Mouse (Mus musculus): ENCODE measurements at regions not wholly inside any gene's neighbourhood (a gene's known extent, or its start where the extent isn't known, plus 50 kb on each side); places are given as distances from the start of the nearest gene placed in this dataset.
A peak's percentile ranks its signal among the peaks of the same experiment; 100 is the strongest.

DNA sequence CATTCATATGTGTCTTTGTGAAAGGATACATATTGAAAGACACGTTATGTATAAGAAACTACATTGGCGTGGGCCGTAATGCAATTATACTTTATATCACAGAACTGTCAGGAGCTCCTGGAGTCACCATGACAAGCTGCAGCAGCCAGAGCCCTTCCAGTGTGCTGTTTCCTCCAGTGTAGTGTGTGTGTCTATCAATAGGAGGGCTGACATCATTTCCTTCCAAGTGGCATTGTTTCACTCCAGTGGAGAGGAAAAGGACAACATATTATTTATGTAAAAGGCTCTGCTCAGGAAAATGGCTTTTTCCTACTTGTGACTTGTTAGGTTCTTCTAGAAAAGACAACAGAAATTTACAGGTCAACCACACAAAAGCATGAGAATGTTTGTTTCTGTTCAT lies 172.5 kb downstream of the Ankrd50 start:
- no peak overlapping the region for H3K27ac ChIP-seq (replicated peaks)
- WGBS, result 25% methylated on average over 3 of the region's 3 CpGs

DNA sequence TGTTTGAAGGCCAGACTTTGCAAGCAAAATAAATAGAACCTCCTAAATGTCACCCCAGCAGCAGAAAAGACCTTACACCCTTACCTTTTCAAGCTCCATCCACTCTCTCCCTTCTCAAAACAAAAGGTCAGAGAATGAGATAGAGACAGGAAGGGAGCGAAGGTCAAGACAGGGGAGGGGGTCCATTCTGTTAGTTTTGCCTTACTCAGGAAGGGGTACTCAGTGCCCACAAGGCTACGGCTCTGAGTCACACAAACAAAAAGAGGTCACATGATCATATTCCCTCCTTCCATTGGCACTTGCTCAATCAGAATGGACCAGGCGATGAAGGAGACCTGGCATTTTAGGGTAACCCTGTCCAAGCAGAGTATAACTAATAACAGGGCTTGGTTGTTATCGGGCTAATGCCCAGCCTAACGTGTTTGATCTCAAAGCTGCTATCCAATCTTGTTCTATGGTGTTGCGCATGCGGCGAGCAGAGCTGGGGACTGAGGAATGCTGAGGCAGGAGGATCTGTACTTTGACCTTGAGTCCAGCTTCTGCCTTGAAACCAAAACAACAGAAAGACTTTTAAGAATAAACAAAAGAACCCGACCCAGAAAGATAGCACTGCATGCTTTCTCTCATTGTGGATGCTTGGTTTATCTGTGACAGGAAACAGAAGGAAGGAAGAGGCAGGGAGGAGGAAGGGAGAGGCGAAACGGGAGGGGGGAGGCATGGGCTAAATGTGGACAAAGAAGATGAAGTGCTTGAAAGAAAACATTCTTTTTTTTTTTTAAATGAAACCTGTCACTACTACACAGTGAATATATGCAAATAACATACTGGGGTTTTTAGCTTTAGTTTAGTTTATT lies 184.5 kb downstream of the Ankrd50 start:
- peaks cover 19% of the 10 kb centered on the region for H3K4me1 ChIP-seq
- no peaks in the 10 kb centered on the region for H3K36me3 ChIP-seq
- H3K9ac ChIP-seq (replicated peaks), result no peak overlapping the region
- no peak overlapping the region for H3K4me3 ChIP-seq
- H3K27ac ChIP-seq (replicated peaks), result peak overlapping the region; percentile 44
- H3K9me3 ChIP-seq, result no peaks in the 10 kb centered on the region
- no peaks in the 10 kb centered on the region for H3K27me3 ChIP-seq
- no peak overlapping the region for H3K4me2 ChIP-seq (replicated peaks)
- WGBS, result 68% methylated on average over 11 of the region's 11 CpGs
- peak; percentile 42 for ATAC-seq (replicated peaks)

More for the DNA sequence above, 172.5 kb downstream of the Ankrd50 start:
- Histone ChIP-seq H3K4me2 (replicated peaks) (no peak overlapping the region), H3K9ac (replicated peaks) (no peak overlapping the region), H3K36me3 (no peaks in the 10 kb centered on the region), H3K9me3 (no peaks in the 10 kb centered on the region), H3K4me3 (no peak overlapping the region), H3K27me3 (no peaks in the 10 kb centered on the region), H3K4me1 (0 out of 2 replicates have a peak, but pooled peaks cover 8% of the 10 kb centered on the region)
- no peak for ATAC-seq (replicated peaks)

DNA sequence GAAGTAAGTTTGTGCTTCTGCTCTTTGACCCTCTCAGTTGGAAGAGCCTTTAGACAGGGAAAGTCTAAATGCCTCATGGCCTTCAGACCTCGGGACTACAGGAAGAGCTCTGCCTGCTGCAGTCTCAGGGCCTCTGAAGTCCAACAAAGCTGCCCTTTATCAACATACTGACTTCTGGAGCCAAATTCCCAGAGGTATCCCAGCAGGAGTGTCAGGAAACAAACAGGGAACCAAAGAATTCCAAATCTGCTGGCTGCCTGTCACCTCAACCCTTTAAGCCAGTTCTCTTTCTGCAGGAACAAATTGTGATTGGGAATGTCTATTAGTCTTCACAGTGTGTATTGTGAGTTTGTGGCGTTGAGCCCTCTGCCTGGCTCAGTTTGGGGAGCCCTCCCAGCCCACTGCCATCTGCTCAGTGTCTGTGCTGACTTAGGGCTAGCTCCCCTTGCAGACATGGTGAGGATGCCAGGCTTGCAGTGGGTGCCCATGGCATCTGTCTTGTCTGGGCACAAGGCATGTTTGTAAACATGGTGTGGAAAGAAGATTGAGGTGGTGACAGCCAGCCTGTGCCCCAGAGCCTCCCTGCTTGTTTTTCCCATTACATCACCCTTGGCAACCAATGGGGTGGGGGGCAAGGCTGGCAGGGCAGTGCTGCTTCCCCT lies 185.3 kb downstream of the Ankrd50 start:
- Histone ChIP-seq H3K4me1 (peaks cover 19% of the 10 kb centered on the region), H3K4me3 (no peak overlapping the region), H3K4me2 (replicated peaks) (no peak overlapping the region), H3K9me3 (no peaks in the 10 kb centered on the region), H3K27ac (replicated peaks) (peak overlapping the region; percentile 44), H3K9ac (replicated peaks) (no peak overlapping the region), H3K27me3 (no peaks in the 10 kb centered on the region), H3K36me3 (no peaks in the 10 kb centered on the region)
- WGBS, result 5% methylated on average over 2 of the region's 2 CpGs
- ATAC-seq (replicated peaks), result peak; percentile 98

DNA sequence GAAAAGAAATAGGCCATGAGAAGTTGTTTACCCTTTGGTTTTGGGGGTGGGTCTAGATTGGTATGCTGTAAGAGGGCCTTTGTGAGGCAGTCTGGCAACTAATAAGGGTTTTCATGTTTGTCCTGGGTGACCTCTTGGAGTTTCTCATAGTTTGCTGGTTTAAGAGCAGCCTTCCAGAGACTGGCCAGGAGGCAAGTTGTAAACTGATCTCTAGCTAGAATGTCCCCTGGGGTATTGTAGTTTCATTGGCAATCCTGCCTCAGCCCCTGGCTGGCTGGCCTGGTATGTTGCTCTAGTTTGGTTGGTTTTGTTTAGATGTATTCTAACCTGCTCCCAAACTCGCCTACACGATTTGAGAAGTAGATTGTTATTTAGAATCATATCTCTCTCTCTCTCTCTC lies 187.1 kb downstream of the Ankrd50 start:
- 78% methylated on average over 2 of the region's 2 CpGs for WGBS
- Histone ChIP-seq H3K27ac (replicated peaks) (no peak overlapping the region), H3K4me1 (peaks cover 19% of the 10 kb centered on the region), H3K36me3 (no peaks in the 10 kb centered on the region), H3K9ac (replicated peaks) (no peak overlapping the region), H3K9me3 (no peaks in the 10 kb centered on the region), H3K27me3 (no peaks in the 10 kb centered on the region), H3K4me2 (replicated peaks) (no peak overlapping the region), H3K4me3 (no peak overlapping the region)
- ATAC-seq (replicated peaks), result no peak

DNA sequence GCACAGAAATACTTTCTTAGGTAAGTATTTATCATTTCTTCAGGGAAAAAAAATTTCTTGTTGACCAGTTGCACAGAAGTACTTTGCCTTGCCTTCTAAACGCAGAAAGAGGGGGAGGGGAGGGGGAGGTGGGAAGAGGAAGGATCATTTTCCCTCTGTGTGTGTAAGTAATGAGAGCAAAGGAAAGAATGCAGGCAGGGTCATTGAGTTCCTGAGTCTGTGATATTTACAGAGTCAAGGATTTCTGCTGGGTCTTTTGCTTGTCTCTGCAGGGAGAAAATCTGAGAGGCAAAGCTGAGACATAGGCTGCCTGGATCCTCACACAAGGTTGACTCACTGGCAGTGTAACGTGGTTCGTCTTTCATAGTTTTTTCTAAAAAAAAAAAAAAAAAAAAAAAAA lies 195.6 kb downstream of the Ankrd50 start:
- 55% methylated on average over 3 of the region's 3 CpGs for WGBS
- Histone ChIP-seq H3K4me3 (no peak overlapping the region), H3K27me3 (no peaks in the 10 kb centered on the region), H3K36me3 (no peaks in the 10 kb centered on the region), H3K9ac (replicated peaks) (no peak overlapping the region), H3K4me2 (replicated peaks) (no peak overlapping the region), H3K4me1 (no peaks in the 10 kb centered on the region), H3K27ac (replicated peaks) (no peak overlapping the region), H3K9me3 (no peaks in the 10 kb centered on the region)
- no peak for ATAC-seq (replicated peaks)

DNA sequence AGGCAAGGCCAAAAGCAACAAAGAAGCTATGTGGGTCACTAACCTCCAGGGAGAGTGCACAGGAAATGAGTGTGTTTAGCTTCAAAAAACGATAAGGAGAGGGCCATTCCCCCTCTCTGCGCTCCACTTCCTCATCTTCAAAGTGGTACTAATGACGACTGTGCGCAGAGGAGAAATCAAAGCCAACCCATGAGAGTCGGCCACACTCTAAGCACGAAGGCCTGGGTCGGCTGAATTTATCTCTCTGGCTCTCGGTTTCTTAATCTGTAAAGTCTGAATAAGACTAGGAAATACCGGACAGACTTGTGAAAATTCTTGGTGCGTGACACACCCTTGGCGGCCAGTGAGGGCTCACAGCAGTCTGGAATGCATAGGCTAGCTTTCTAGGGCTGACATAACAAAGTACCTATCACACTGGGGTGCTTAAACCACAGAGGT lies 200.9 kb downstream of the Ankrd50 start:
- WGBS, result 83% methylated on average over 11 of the region's 11 CpGs
- H3K27ac ChIP-seq (replicated peaks), result no peak overlapping the region
- no peaks in the 10 kb centered on the region for H3K9me3 ChIP-seq
- no peak overlapping the region for H3K4me3 ChIP-seq
- H3K36me3 ChIP-seq, result no peaks in the 10 kb centered on the region
- no peak for ATAC-seq (replicated peaks)
- H3K4me1 ChIP-seq, result no peaks in the 10 kb centered on the region
- no peaks in the 10 kb centered on the region for H3K27me3 ChIP-seq
- no peak overlapping the region for H3K9ac ChIP-seq (replicated peaks)
- no peak overlapping the region for H3K4me2 ChIP-seq (replicated peaks)

DNA sequence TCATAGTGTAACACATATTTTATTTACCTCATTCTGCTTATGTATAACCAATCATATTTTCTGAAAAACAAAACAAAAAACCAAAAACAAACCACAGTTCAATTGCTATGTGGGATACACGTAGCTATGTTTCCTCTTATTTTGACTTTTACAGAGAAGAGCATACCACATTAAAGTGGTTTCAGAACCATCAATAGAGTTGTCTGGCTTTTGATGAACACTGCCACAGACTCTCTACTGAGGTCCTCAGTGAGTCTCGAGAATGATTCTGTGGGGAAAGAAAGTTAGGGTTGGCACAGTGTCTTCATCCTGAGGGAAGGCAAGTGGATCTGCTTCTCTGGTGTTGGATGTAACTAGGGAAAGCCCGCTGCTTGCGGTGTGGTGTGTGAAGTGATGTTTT lies 201.8 kb downstream of the Ankrd50 start:
- H3K4me1 ChIP-seq, result no peaks in the 10 kb centered on the region
- H3K4me3 ChIP-seq, result no peak overlapping the region
- ATAC-seq (replicated peaks), result no peak
- H3K27me3 ChIP-seq, result no peaks in the 10 kb centered on the region
- H3K9me3 ChIP-seq, result no peaks in the 10 kb centered on the region
- H3K4me2 ChIP-seq (replicated peaks), result no peak overlapping the region
- H3K27ac ChIP-seq (replicated peaks), result no peak overlapping the region
- WGBS, result 94% methylated on average over 4 of the region's 4 CpGs
- H3K36me3 ChIP-seq, result no peaks in the 10 kb centered on the region
- H3K9ac ChIP-seq (replicated peaks), result no peak overlapping the region

DNA sequence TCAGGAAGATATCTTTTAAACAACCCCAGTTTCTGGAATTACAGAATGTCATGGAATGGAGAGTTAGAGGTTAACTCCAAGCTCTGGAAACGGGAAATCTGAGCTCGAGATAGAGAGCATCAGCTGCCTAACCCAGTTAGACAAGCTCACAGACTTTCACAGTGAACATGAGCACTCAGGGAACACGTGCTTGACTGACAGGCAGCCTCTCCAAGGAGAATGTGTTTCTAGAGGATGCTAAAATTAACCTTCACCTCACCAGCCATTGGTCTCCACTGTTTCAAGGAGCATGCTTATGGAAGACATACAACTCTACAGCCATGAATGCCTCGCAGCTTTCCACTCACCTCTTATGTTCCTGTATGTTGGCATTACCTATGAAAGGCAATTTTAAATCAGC lies 203.0 kb downstream of the Ankrd50 start:
- no peaks in the 10 kb centered on the region for H3K9me3 ChIP-seq
- no peaks in the 10 kb centered on the region for H3K27me3 ChIP-seq
- H3K4me1 ChIP-seq, result no peaks in the 10 kb centered on the region
- no peak for ATAC-seq (replicated peaks)
- 67% methylated on average over 4 of the region's 4 CpGs for WGBS
- H3K27ac ChIP-seq (replicated peaks), result no peak overlapping the region
- H3K4me2 ChIP-seq (replicated peaks), result no peak overlapping the region
- no peak overlapping the region for H3K4me3 ChIP-seq
- no peaks in the 10 kb centered on the region for H3K36me3 ChIP-seq
- H3K9ac ChIP-seq (replicated peaks), result no peak overlapping the region

DNA sequence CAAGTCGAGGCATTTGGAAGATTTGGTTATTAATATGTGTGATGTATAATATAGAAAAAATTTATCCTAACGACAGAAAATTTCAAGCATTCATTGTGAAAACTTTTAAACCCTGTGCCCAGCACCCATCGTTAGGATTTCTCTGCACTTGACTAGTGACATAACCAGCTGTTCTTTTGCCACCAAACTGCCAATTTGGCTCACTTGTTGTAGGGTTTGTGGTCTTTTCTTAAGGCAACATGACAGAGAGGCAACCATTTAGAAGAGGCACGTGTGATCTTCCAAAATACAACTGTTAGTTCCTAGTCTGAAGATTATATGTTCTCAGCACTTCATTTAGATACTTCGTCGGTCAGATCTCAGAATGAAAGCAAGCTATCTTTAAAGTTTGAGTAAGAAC lies 203.8 kb downstream of the Ankrd50 start:
- Histone ChIP-seq H3K4me3 (no peak overlapping the region), H3K27me3 (no peaks in the 10 kb centered on the region), H3K9ac (replicated peaks) (no peak overlapping the region), H3K36me3 (no peaks in the 10 kb centered on the region), H3K4me2 (replicated peaks) (no peak overlapping the region), H3K9me3 (no peaks in the 10 kb centered on the region), H3K27ac (replicated peaks) (no peak overlapping the region), H3K4me1 (no peaks in the 10 kb centered on the region)
- no peak for ATAC-seq (replicated peaks)
- WGBS, result 66% methylated on average over 6 of the region's 6 CpGs

DNA sequence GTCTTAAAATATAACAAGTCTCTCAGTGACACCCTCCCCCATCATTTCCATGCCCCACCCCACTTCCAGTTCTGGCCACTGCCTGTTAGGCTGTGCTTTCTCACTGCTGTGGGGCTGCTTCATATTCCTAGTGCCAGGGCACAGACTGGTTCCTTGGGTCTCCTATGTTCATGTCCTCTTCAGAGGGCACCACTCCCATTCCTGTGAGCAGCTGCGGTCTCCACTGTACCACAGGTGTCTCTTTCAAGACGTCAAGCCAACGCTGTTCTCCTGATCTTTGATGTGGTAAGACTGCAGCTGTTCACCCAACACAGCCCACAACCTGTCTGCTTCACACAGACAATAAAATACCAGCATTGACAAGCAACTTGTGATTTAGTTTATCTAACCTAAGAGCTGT lies 204.5 kb downstream of the Ankrd50 start:
- H3K27me3 ChIP-seq, result no peaks in the 10 kb centered on the region
- no peaks in the 10 kb centered on the region for H3K4me1 ChIP-seq
- WGBS, result 94% methylated on average over 3 of the region's 3 CpGs

DNA sequence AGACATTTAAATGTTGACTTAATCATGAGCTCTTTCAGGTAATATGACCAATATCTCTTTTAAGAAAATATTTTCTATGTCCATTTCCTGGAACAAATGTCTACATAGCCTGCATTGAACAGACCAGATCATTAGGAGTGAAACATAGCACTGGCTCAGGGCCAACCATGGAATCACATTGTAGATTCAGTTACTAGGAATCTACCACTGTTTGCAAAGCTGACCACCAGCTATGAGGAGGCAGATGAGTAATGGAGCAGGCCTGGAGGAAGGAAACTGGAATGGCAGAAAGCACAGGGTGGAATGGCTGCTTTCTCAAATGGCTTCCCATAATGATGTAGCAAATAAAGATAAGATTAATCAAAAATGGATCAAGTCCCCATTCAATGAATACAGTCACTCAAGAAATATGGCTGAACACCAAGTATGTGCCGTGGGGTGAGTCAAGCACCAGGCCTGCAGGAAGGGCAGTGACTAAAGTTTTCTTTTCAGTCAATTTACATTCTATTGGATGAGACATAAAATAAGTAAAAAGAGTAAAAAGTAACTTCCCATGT lies 207.6 kb downstream of the Ankrd50 start:
- no peaks in the 10 kb centered on the region for H3K9me3 ChIP-seq
- no peaks in the 10 kb centered on the region for H3K27me3 ChIP-seq
- no peak overlapping the region for H3K4me2 ChIP-seq (replicated peaks)
- H3K9ac ChIP-seq (replicated peaks), result no peak overlapping the region
- no peaks in the 10 kb centered on the region for H3K4me1 ChIP-seq
- no peaks in the 10 kb centered on the region for H3K36me3 ChIP-seq
- no peak for ATAC-seq (replicated peaks)
- no peak overlapping the region for H3K4me3 ChIP-seq
- WGBS, result 95% methylated on average over 1 of the region's 1 CpGs
- no peak overlapping the region for H3K27ac ChIP-seq (replicated peaks)

More for the DNA sequence above, 204.5 kb downstream of the Ankrd50 start:
- H3K9ac ChIP-seq (replicated peaks), result no peak overlapping the region
- H3K27ac ChIP-seq (replicated peaks), result no peak overlapping the region
- H3K4me3 ChIP-seq, result no peak overlapping the region
- ATAC-seq (replicated peaks), result no peak
- H3K4me2 ChIP-seq (replicated peaks), result no peak overlapping the region
- H3K9me3 ChIP-seq, result no peaks in the 10 kb centered on the region
- no peaks in the 10 kb centered on the region for H3K36me3 ChIP-seq

DNA sequence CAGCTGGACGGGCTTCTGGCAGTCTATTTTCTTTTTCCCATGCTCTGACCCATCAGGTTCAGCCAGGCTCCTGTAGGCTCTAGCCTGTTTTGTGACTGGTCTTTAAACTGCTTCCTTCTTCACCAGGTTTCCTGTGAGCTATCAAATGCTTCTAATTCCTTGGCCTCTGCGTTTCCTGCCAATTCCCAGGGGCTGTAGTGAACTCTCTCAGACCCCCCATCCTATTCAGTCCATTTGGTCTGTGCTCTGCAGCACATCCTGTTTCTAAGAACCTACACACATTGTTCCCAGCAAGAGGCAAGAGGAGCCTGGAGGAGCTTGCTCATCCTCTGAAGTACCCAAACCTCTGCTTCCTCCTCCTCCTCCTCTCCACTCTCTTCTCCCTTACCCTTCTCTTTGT lies 209.3 kb downstream of the Ankrd50 start:
- WGBS, result 70% methylated on average over 2 of the region's 2 CpGs

More for the DNA sequence above, 209.3 kb downstream of the Ankrd50 start:
- Histone ChIP-seq H3K27ac (replicated peaks) (no peak overlapping the region), H3K9ac (replicated peaks) (no peak overlapping the region), H3K36me3 (no peaks in the 10 kb centered on the region), H3K9me3 (no peaks in the 10 kb centered on the region), H3K4me3 (no peak overlapping the region), H3K4me1 (no peaks in the 10 kb centered on the region), H3K4me2 (replicated peaks) (no peak overlapping the region), H3K27me3 (no peaks in the 10 kb centered on the region)
- no peak for ATAC-seq (replicated peaks)

Measured in forebrain, embryonic 15.5 days (tissue).